7 mouse cellular contexts compared by ENCODE assay signal in the genomic region with DNA sequence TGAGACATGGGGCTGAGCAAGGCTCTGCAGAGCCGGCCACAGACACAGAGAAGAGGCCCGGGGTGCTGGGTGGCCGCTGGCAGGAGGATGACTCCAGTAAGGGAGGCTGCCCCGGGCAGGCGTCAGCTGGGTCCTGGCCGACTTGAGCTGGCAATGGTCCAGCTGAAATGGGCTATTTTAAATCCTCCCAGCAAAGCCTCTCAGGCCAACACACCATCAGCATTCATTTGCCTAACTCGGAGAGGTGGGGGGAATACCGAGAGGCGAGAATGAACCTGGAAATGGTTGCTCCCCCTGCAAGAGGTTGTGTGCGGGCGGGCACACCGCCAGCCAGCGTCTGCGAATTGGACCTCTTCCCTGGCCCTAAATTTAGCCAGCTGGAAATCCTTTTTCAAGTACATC. TPM values are rescaled to one million over a fixed set of nuclear protein-coding genes. Genes with fewer than 3 reads are reported as not detected.
DNase-seq lines count a peak whose midpoint lies in the region; ATAC-seq and TF ChIP-seq lines count a peak whose summit lies in the region.

No protein-coding gene starts in this region.

- peak overlapping the region; percentile 6; the same call in 1 of the 2 replicates for H3K4me2 ChIP-seq in hindbrain, embryonic 14.5 days (replicated peaks)
- H3K4me2 ChIP-seq in intestine, postnatal 0 days (replicated peaks; ENCODE audit: low read depth) = no peak overlapping the region

- WGBS in hindbrain, embryonic 14.5 days = 37% methylated on average over 14 of the region's 14 CpGs
- WGBS in intestine, postnatal 0 days = 60% methylated on average over 14 of the region's 14 CpGs

- no peaks in the 10 kb centered on the region for H3K36me3 ChIP-seq in hindbrain, embryonic 14.5 days (replicated peaks; ENCODE audit: control insufficient read depth, insufficient read depth)
- H3K36me3 ChIP-seq in intestine, postnatal 0 days (ENCODE audit: control insufficient read depth, insufficient read depth) = no peaks in the 10 kb centered on the region

- peak; percentile 57 for DNase-seq in NIH3T3 (ENCODE audit: low read depth)
- peak; percentile 76 to 78 for DNase-seq in frontal cortex, postnatal 36 days (ENCODE audit: low spot score in 2 of 2)
- DNase-seq in hindbrain, embryonic 14.5 days (ENCODE audit: low spot score) = peak; percentile 72
- peak; percentile 44 for DNase-seq in lung, postnatal 14 days
- no peak for DNase-seq in adrenal gland, adult 2 months

- H3K9me3 ChIP-seq in hindbrain, embryonic 14.5 days (ENCODE audit: control insufficient read depth, low read length) = no peaks in the 10 kb centered on the region
- no peaks in the 10 kb centered on the region for H3K9me3 ChIP-seq in intestine, postnatal 0 days (ENCODE audit: control insufficient read depth)

- H3K4me1 ChIP-seq in hindbrain, embryonic 14.5 days (replicated peaks; ENCODE audit: control insufficient read depth, insufficient read depth, low read length) = peaks cover 35% of the 10 kb centered on the region
- H3K4me1 ChIP-seq in intestine, postnatal 0 days (replicated peaks; ENCODE audit: control insufficient read depth, insufficient read depth, low read length) = no peaks in the 10 kb centered on the region

- H3K27me3 ChIP-seq in hindbrain, embryonic 14.5 days (ENCODE audit: control insufficient read depth, insufficient read depth, low read length) = no peaks in the 10 kb centered on the region
- H3K27me3 ChIP-seq in intestine, postnatal 0 days (replicated peaks; ENCODE audit: control insufficient read depth, insufficient read depth, low read length) = no peaks in the 10 kb centered on the region

- no peak overlapping the region for H3K9ac ChIP-seq in hindbrain, embryonic 14.5 days
- no peak overlapping the region for H3K9ac ChIP-seq in intestine, postnatal 0 days (ENCODE audit: low read depth, low read length)

- peak; percentile 70; the same call in 1 of the 2 replicates for ATAC-seq in cerebellum, adult (ENCODE audit: insufficient number of reproducible peaks, low FRiP score, low TSS enrichment)
- ATAC-seq in hindbrain, embryonic 14.5 days (ENCODE audit: low FRiP score) = peak; percentile 65
- no peak for ATAC-seq in intestine, postnatal 0 days

- peak overlapping the region; percentile 62 for H3K27ac ChIP-seq in hindbrain, embryonic 14.5 days
- no peak overlapping the region for H3K27ac ChIP-seq in intestine, postnatal 0 days (ENCODE audit: low read depth, low read length)

- TF ChIP-seq CTCF in intestine, postnatal 0 days (IDR thresholded peaks at IDR 0.05; ENCODE audit: low read depth) = no peak

- no peak overlapping the region for H3K4me3 ChIP-seq in hindbrain, embryonic 14.5 days (replicated peaks; ENCODE audit: low read length)
- no peak overlapping the region for H3K4me3 ChIP-seq in intestine, postnatal 0 days (ENCODE audit: low read depth, low read length)

RNA-seq across cellular contexts. Expression of a gene that starts 30.9 kb away (rescaled TPM):
- polyA plus RNA-seq in hindbrain, embryonic 14.5 days (2014; fragmentation: Nextera tagmentation; extraction: Ambion mirVana) = not detected in 2 replicates
- polyA plus RNA-seq in intestine, postnatal 0 days (2015; fragmentation: Nextera tagmentation; extraction: Ambion mirVana) = 30.9 and 32.3 TPM in 2 replicates
- not detected for total RNA-seq in adrenal gland, adult 2 months (2021)
- polyA plus RNA-seq in adrenal gland, adult 2 months (2012; rRNA removed) = not detected in 2 replicates

RNA-seq across cellular contexts. Expression of a gene that starts 45.7 kb away (rescaled TPM):
- 64.7 and 69.3 TPM in 2 replicates for polyA plus RNA-seq in hindbrain, embryonic 14.5 days (2014; fragmentation: Nextera tagmentation; extraction: Ambion mirVana)
- 1.2 and 1.3 TPM in 2 replicates for polyA plus RNA-seq in intestine, postnatal 0 days (2015; fragmentation: Nextera tagmentation; extraction: Ambion mirVana)
- 1 to 10 TPM; 4.2 to 7.8 TPM for total RNA-seq in adrenal gland, adult 2 months (2021)
- 3.3 TPM in 2 replicates for polyA plus RNA-seq in adrenal gland, adult 2 months (2012; rRNA removed)

Comparison
In these comparisons a context has a peak if more than half of its experiments do, and no peak if none do; other contexts are left out.
1. RNA of a gene that starts 30.9 kb away (polyA plus RNA-seq): 30.9 to 32.3 TPM in intestine, postnatal 0 days; not detected in hindbrain, embryonic 14.5 days and not detected in adrenal gland, adult 2 months; every median in the first group is over 10 times any median in the second.
2. RNA of a gene that starts 45.7 kb away (polyA plus RNA-seq): 64.7 to 69.3 TPM in hindbrain, embryonic 14.5 days; 3.3 TPM in adrenal gland, adult 2 months and 1.2 to 1.3 TPM in intestine, postnatal 0 days; every median in the first group is over 10 times any median in the second.